Mouse (Mus musculus) cerebellum, postnatal 10 days (tissue): ENCODE data around the gene Nat8f3.
A peak's percentile ranks its signal among the peaks of the same experiment; 100 is the strongest.
"Not testable (repeated sequence)": the region's sequence is repeated elsewhere in the genome, so short reads cannot be mapped to it uniquely, and the experiment has no call there.

Experiments
- DNase-seq, 2 experiments: peaks; one replicate each; pipeline ENCODE4 v3.0.0; 2021; ENCODE audit warnings: mixed read lengths in 2 of 2

The Nat8f3 gene

GRCm38 (mm10) chr6:85765532-85765931 is at the start of gene Nat8f3:
Gene Nat8f3, minus strand, starts transcription at chr6:85765754.
- peak; percentile 47 for DNase-seq

DNA sequence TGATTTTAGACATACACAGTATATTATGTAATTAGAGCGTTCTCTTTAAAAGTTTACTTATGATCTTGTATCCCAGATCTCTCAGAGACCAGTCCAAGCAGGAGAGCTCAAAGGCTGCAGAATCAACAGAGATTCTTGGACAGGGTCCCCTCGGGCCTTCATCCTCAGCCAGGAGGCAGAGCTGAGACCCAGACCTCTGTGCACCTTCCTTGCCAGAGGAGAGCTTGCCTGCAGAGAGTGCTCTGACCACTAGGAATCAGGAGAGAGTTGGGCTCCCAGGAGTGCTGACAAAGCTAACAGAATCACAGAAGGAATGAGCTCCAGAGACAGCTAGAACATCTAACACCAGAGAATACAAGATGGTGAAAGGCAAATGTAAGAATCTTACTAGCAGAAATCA is 47.8 kb upstream of the Nat8f3 start:
- DNase-seq, result no peak

DNA sequence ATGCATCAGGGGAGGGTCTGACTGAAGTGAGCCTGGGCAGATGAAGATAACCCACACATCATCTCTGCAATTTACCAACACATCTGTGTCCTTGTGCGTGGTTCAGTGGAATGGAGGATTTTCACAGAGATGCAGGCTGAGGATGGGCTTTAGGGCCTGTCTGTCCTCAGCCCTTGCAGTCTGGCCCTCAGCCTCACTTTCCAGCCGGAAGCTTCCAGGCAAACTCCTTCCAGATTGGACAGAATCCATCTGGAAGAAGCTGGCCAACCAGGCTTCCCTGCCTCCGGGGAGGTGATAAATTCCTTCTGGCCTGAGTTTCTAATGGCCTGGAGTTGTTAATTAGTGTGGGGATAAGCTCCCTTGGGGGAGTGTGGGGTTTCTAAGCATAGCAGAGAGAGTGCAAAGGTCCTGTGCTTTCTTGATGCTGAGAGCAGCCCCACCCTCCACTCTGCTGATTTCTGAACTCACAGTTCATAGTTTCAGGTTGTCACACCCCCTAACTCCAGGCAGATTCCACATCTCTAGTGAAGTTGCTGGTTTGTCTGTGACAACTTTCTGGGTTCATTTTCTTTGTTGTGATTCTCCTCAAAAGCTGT is 45.5 kb upstream of the Nat8f3 start:
- DNase-seq, result not testable (repeated sequence)

DNA sequence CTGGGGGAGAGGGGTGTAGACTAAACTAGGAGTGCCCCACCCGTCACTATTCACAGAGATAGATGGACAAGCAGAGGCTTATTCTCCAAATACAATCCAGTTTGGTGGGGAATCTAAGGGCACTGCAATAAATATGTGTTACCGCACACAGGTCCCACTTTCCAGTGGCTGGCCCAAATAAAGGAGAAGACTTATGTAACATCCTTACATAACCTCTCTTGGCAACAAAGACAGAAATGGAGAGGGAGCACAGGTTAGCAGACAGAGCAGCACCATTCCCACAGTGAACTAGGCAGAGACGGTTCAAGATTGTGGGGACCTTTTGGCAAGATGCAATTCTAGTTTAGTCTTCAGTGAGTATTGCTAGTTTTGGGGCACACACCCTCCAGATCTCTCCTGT is 45.0 kb upstream of the Nat8f3 start:
- DNase-seq, result not testable (repeated sequence)

DNA sequence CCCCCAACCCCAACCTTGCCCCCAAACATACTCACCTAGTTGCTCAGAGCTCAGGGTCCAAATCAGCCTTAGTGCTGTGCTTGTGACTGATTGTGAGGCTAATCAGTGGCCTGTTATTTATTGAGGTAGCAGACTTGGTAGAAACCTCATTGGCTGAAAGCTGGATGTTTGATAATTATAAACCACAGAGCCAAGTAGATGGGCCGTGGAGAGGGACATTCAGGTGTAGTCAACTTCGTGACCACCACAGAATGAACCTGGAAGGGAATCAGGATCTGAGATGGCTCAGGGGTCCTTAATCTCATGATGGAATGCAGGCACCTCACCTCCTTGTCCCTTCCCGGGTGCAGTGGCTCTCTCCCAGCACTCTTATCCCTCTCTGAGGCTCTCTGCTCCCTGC is 44.2 kb upstream of the Nat8f3 start:
- DNase-seq, result not testable (repeated sequence)

DNA sequence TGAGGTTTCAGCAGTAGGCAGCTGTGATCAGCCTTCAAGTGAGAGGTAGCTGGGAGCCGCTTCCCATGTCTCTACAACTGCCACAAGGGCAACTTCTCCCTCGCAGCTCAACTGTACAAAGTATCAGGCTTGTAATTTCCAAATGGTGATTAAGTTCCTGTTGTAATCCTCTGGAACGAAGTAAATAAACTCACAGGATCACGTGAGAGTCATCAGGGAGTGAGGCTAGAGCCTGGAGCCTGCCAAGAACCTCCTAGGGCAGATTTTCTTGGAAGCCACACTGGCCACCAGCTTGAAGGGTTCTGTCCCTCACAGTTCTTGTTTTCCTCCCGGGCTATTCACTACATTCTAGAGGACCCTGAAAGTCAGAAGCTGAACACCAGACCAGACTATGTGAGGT is 37.6 kb upstream of the Nat8f3 start:
- DNase-seq, result not testable (repeated sequence)

GRCm38 (mm10) chr6:85763127-85764070 is 2.2 kb downstream of the Nat8f3 start:
- DNase-seq, result not testable (repeated sequence)

- DNase-seq, result not testable (repeated sequence)
Observed at GRCm38 (mm10) chr6:85762678-85763077, 2.9 kb downstream of the Nat8f3 start.

DNA sequence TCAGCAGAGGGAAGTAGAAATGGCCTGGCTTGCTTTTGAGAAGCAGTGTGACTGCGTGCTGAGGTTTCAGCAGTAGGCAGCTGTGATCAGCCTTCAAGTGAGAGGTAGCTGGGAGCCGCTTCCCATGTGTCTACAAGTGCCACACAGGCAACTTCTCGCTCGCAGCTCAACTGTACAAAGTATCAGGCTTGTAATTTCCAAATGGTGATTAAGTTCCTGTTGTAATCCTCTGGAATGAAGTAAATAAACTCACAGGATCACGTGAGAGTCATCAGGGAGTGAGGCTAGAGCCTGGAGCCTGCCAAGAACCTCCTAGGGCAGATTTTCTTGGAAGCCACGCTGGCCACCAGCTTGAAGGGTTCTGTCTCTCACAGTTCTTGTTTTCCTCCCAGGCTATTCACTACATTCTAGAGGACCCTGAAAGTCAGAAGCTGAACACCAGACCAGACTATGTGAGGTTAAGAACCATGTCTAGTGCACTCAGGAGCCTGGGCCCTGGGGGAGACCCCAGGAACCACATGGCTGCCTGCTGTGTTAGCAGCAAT is 9.8 kb downstream of the Nat8f3 start:
- DNase-seq, result not testable (repeated sequence)

GRCm38 (mm10) chr6:85713105-85713504 is 52.4 kb downstream of the Nat8f3 start, which contains the start of gene Nat8f7:
Gene Nat8f7, minus strand, starts transcription at chr6:85713205.
- peak; percentile 3 to 11 for DNase-seq

GRCm38 (mm10) chr6:85709607-85710006 is 55.9 kb downstream of the Nat8f3 start:
- not testable (repeated sequence) for DNase-seq

DNA sequence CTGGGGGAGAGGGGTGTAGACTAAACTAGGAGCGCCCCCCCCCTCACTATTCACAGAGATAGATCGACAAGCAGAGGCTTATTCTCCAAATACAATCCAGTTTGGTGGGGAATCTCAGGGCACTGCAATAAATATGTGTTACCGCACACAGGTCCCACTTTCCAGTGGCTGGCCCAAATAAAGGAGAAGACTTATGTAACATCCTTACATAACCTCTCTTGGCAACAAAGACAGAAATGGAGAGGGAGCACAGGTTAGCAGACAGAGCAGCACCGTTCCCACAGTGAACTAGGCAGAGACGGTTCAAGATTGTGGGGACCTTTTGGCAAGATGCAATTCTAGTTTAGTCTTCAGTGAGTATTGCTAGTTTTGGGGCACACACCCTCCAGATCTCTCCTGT is 56.3 kb downstream of the Nat8f3 start:
- DNase-seq, result not testable (repeated sequence)

DNA sequence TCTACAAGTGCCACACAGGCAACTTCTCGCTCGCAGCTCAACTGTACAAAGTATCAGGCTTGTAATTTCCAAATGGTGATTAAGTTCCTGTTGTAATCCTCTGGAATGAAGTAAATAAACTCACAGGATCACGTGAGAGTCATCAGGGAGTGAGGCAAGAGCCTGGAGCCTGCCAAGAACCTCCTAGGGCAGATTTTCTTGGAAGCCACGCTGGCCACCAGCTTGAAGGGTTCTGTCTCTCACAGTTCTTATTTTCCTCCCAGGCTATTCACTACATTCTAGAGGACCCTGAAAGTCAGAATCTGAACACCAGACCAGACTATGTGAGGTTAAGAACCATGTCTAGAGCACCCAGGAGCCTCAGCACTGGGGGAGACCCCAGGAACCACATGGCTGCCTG is 63.6 kb downstream of the Nat8f3 start:
- not testable (repeated sequence) for DNase-seq
